Mouse (Mus musculus) regulatory T cell (primary cell): ENCODE results near the gene 1700009N14Rik.

Experiments used
- in situ Hi-C: fragments of 300-600 bp; cut with MboI, MseI; formaldehyde crosslinking; loops from one replicate; pipeline ENCODE4 v1.15.1; 2025; ENCODE audit warnings: high pct_unique_total_duplicates

The 1700009N14Rik gene

DNA sequence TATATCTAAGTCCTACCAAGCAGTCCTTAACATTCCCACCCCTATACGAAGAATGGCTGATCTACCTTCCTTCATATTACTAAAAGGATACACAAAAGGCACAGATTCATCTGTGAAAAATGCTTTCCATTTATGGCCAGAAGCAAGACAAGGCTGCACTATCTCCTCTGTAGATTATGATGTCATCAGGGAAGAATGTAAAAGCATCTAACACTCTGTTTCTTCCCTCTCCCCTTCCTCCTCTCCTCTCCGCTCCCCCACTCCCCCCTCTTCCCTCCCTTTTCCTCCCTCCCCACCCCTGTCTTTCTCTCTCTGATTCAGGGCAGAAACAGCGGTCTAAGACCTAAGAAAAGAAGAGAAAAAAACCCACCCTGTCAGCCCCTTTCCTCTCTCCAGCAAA lies at the start of gene 1700009N14Rik:
Gene 1700009N14Rik (plus strand): TSS at position 227 of the 400 bp plus-strand sequence.
- in situ Hi-C loops, result no loop called here

DNA sequence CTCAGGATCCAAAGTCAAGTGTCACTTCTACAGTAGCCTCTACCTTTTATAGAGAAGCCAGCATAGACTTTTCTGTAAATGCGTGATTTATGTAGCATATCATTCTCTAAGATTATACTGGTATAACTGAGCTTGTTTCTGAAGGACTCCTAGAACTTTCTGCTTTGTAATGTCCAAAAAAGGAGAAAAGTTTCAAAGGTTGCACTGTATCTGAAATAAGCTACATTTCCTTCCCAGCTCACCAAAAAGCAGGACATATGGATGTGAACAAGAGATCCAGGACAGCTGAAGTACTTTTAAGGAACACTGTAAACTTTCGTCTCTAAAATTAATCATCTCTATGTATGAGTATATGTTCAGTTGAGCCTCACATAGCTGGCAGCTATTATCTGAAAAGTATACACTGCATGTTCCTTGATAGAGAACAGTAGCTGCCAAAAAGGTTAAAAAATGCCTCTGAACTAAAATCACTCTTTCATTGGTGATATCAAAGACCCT lies 12.2 kb upstream of the 1700009N14Rik start:
- in situ Hi-C loops, result no loop called here

DNA sequence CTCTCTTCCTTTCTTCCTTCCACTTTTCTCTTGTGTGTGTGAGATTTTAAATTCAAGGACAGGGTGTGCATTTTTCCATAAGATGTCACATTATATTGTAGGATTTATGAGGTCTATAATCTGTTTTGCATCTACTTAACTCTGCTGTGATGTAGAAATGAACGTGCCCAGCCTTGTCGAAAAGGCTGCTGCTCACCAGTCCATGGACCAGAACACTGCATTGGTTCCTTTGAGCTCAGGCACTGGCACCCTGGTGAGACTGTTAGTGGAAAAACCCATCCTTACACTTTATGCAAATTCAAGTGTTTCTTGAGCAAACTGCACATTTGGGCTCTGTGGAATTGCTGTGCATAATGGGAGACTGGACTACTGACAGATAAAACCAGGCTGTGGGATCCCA lies 24.2 kb downstream of the 1700009N14Rik start:
- in situ Hi-C loops, result no loop called here

DNA sequence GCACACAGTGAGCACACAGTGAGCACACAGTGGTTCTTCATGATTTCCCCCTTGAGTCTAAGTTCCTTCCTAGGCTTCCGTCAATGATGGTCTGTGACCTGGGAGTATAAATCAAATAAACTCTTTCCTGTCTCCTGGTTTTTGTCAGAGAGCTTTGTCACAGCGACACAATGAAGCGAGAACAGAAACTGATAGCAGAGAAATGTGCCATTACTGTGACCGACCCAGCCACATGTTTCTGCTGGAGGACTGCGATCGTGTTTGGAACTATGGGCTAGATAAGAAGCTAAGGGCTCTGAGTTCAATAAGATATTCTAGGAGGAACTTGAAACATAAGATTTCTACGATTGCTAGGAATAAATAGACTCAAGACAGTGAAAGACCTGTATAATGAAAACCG lies 36.3 kb downstream of the 1700009N14Rik start:
- in situ Hi-C loops, result no loop called here

DNA sequence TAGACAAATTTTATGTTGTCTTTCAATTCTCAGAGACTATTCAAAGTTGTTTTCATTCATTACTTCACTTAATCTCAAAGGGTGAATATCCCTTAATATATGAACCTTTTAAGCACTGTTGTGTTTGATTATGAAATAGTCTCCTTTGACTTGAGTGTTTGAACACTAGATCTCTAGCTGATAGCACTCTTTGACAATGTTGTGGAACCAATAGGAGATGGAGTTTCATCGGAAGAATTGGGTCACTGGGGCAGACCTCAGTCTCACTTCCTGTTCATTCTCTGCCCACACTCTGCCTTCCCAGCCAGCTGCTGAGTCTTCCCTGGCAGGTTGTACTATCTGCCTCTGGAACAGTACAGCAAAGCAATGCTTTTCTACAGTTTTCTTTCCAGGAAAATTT lies 43.5 kb downstream of the 1700009N14Rik start:
- in situ Hi-C loops, result no loop called here

DNA sequence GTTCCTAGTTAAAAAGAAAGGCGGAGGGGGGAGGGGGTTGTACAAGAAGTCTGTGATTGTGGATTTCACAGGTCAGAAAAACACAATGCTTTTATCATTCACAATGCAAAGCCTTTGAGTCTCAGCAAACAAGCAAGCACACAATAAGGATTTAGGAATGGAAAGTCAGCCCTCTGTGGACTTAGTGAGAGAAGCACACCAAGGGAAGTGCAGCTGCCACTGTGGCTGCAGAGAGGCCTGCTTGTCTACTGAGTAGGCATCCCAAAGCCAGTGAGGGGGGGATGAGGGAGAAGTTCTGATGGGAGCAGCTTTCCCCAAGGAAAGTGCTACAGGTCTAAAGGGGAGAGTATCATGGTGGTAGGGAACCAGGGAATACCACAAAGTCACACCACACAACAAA lies 45.8 kb downstream of the 1700009N14Rik start:
- in situ Hi-C loops, result no loop called here
